In genomic region chr3:131565257-131565610, GRCm38 (mm10) we compare ENCODE assay signal across 8 mouse cellular contexts. TPM values are rescaled to one million over a fixed set of nuclear protein-coding genes. Genes with fewer than 3 reads are reported as not detected.
A peak's percentile ranks its signal among the peaks of the same experiment; 100 is the strongest.
DNase-seq lines count a peak whose midpoint lies in the region; ATAC-seq and TF ChIP-seq lines count a peak whose summit lies in the region.

No protein-coding gene starts in this region.

- TF ChIP-seq CTCF in heart, adult 2 months (IDR thresholded peaks at IDR 0.05) = no peak
- TF ChIP-seq CTCF in thymus, adult 2 months (IDR thresholded peaks at IDR 0.05; ENCODE audit: borderline replicate concordance, control insufficient read depth, extremely low read depth, insufficient read depth, low read length, poor library complexity) = no peak
- no peak for TF ChIP-seq CTCF in liver, postnatal 0 days (IDR thresholded peaks at IDR 0.05; ENCODE audit: low read depth)

- no peaks in the 10 kb centered on the region for H3K9me3 ChIP-seq in hindbrain, embryonic 13.5 days
- no peaks in the 10 kb centered on the region for H3K9me3 ChIP-seq in liver, postnatal 0 days (ENCODE audit: low read length)

- peak overlapping the region; percentile 67 for H3K4me2 ChIP-seq in hindbrain, embryonic 13.5 days
- H3K4me2 ChIP-seq in liver, postnatal 0 days (ENCODE audit: low read depth, low read length) = peak overlapping the region; percentile 87

- H3K27me3 ChIP-seq in heart, adult 2 months (ENCODE audit: control insufficient read depth, insufficient read depth, low read length) = no peaks in the 10 kb centered on the region
- no peaks in the 10 kb centered on the region for H3K27me3 ChIP-seq in thymus, adult 2 months (ENCODE audit: control insufficient read depth, insufficient read depth, low read length)
- H3K27me3 ChIP-seq in hindbrain, embryonic 13.5 days = no peaks in the 10 kb centered on the region
- H3K27me3 ChIP-seq in liver, postnatal 0 days (ENCODE audit: insufficient read depth, low read length) = no peaks in the 10 kb centered on the region

- H3K79me2 ChIP-seq in heart, adult 2 months (replicated peaks; ENCODE audit: control insufficient read depth, insufficient read depth, low read length) = peaks cover 1% of the 10 kb centered on the region; the same call in 1 of the 2 replicates

- no peak for ATAC-seq in hindbrain, embryonic 13.5 days (ENCODE audit: low FRiP score)
- ATAC-seq in liver, postnatal 0 days = no peak

- peak overlapping the region; percentile 88 for H3K27ac ChIP-seq in heart, adult 2 months
- no peak overlapping the region for H3K27ac ChIP-seq in thymus, adult 2 months (ENCODE audit: control insufficient read depth, insufficient read depth, low read length)
- peak overlapping the region; percentile 97 for H3K27ac ChIP-seq in hindbrain, embryonic 13.5 days
- no peak overlapping the region for H3K27ac ChIP-seq in liver, postnatal 0 days (ENCODE audit: low read depth)

- intact Hi-C loops in heart, adult 2 months (cut with DNase I) = no loop called here
- intact Hi-C loops in heart, postnatal 36 days (cut with DNase I) = loop anchor here (10.0 kb wide), 2 partner anchors 840 to 1510 kb away; no protein-coding TSS in a partner anchor

- no peak for TF ChIP-seq EP300 in heart, adult 2 months (IDR thresholded peaks at IDR 0.05; ENCODE audit: insufficient read depth, low read depth, low read length)
- TF ChIP-seq EP300 in liver, postnatal 0 days (IDR thresholded peaks at IDR 0.05; ENCODE audit: low read depth) = no peak

- H3K36me3 ChIP-seq in heart, adult 2 months (ENCODE audit: control insufficient read depth, insufficient read depth, low read length) = no peaks in the 10 kb centered on the region
- no peaks in the 10 kb centered on the region for H3K36me3 ChIP-seq in thymus, adult 2 months (ENCODE audit: control insufficient read depth, insufficient read depth, low read length)
- H3K36me3 ChIP-seq in hindbrain, embryonic 13.5 days = peaks cover 8% of the 10 kb centered on the region
- H3K36me3 ChIP-seq in liver, postnatal 0 days (replicated peaks; ENCODE audit: insufficient read depth, low read length) = no peaks in the 10 kb centered on the region

- TF ChIP-seq POLR2A in heart, adult 2 months (IDR thresholded peaks at IDR 0.05; ENCODE audit: insufficient read depth, low read depth, low read length) = no peak
- no peak for TF ChIP-seq POLR2A in thymus, adult 2 months (IDR thresholded peaks at IDR 0.05; ENCODE audit: control insufficient read depth, extremely low read depth, insufficient read depth, low read length, poor library complexity)

- H3K4me3 ChIP-seq in heart, adult 2 months = peak overlapping the region; percentile 81
- H3K4me3 ChIP-seq in thymus, adult 2 months (ENCODE audit: control insufficient read depth, insufficient read depth, low read length) = peak overlapping the region; percentile 74
- H3K4me3 ChIP-seq in hindbrain, embryonic 13.5 days = peak overlapping the region; percentile 92
- H3K4me3 ChIP-seq in liver, postnatal 0 days (ENCODE audit: low read depth, low read length) = peak overlapping the region; percentile 75

- 3% methylated on average over 9 of the region's 9 CpGs for WGBS in heart, adult 2 months
- 7% methylated on average over 9 of the region's 9 CpGs for WGBS in thymus, adult 2 months
- WGBS in hindbrain, embryonic 13.5 days = 4% methylated on average over 9 of the region's 9 CpGs
- 3% methylated on average over 9 of the region's 9 CpGs for WGBS in liver, postnatal 0 days (ENCODE audit: insufficient replicate concordance)

- peak overlapping the region; percentile 67 for H3K9ac ChIP-seq in heart, adult 2 months (ENCODE audit: low read depth, low read length)
- H3K9ac ChIP-seq in hindbrain, embryonic 13.5 days = peak overlapping the region; percentile 90
- H3K9ac ChIP-seq in liver, postnatal 0 days (replicated peaks) = peak overlapping the region; percentile 78

- H3K4me1 ChIP-seq in heart, adult 2 months (ENCODE audit: control insufficient read depth, insufficient read depth, low read length) = no peaks in the 10 kb centered on the region; the same call in none of the 2 replicates
- H3K4me1 ChIP-seq in thymus, adult 2 months (replicated peaks; ENCODE audit: control insufficient read depth, insufficient read depth, low read length) = peaks cover 7% of the 10 kb centered on the region
- peaks cover 23% of the 10 kb centered on the region for H3K4me1 ChIP-seq in hindbrain, embryonic 13.5 days (replicated peaks)
- peaks cover 12% of the 10 kb centered on the region for H3K4me1 ChIP-seq in liver, postnatal 0 days (ENCODE audit: insufficient read depth)

- no peak for DNase-seq in heart, adult 2 months
- no peak for DNase-seq in heart, postnatal 36 days
- no peak for DNase-seq in thymus, adult 2 months
- no peak for DNase-seq in thymus, postnatal 10 days (ENCODE audit: low spot score in 2 of 2)
- DNase-seq in liver, postnatal 0 days = no peak
- no peak for DNase-seq in embryo, embryonic 10.5 days (ENCODE audit: low spot score)
- no peak for DNase-seq in layer of hippocampus, adult 8-10 months (ENCODE audit: low spot score in 2 of 2)

RNA-seq across cellular contexts. Expression of gene Papss1, which starts 0.7 kb away (rescaled TPM):
- total RNA-seq in heart, adult 2 months (2021) = 1 to 10 TPM; 8.0 to 10.0 TPM
- polyA plus RNA-seq in heart, adult 2 months (2012; rRNA removed) = 8.5 and 14.1 TPM in 2 replicates
- total RNA-seq in heart, postnatal 36 days (2021) = 10 to 100 TPM; 10.8 to 14.1 TPM
- polyA plus RNA-seq in thymus, adult 2 months (2012; rRNA removed) = 27.9 and 29.6 TPM in 2 replicates
- polyA plus RNA-seq in hindbrain, embryonic 13.5 days (2015; fragmentation: Nextera tagmentation; extraction: Ambion mirVana) = 115 and 116 TPM in 2 replicates
- 5.6 and 6.0 TPM in 2 replicates for polyA plus RNA-seq in liver, postnatal 0 days (2015; fragmentation: Nextera tagmentation; extraction: Ambion mirVana)
- 10 to 100 TPM; 67.0 to 71.6 (median 70.9) TPM for total RNA-seq in layer of hippocampus, adult 8-10 months (2022)

Comparison
In these comparisons a context has a peak if more than half of its experiments do, and no peak if none do; other contexts are left out.
1. H3K27ac ChIP-seq: peak in heart, adult 2 months (single experiment) and hindbrain, embryonic 13.5 days (single experiment); none in thymus, adult 2 months (single experiment) and liver, postnatal 0 days (single experiment).
2. Peak in every context shown above with its lines, with median percentiles within 50 percentile points of each other: H3K4me3 ChIP-seq and H3K9ac ChIP-seq.